Mouse (Mus musculus): ENCODE results near the gene Olfr220.

Olfr220 gene

DNA sequence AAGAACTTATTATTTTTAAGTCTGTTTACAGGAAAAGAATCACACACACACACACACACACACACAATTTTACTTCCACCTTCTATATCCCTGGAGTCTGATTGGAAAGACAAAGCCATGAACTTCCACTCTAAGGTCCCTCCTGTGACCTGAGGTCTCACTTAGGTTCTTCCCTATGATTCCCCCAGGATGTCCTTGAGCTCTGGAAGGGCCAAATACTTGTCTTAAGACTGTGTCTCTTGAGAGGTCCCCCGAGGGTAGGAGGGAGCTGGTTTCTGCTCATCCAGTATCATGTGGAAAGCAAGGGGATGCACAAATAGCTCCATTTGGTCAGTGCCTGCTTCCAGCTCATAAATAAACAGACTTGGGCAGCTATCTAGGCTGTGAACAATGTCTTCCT is at the start of gene Olfr220:
Gene Olfr220, plus strand, starts transcription at position 301 of the 400 bp plus-strand sequence.
- no peak for DNase-seq (ENCODE audit: low spot score)

GRCm38 (mm10) chr1:174422959-174423358 is 18.9 kb upstream of the Olfr220 start:
- DNase-seq (ENCODE audit: low spot score): no peak

GRCm38 (mm10) chr1:174423764-174424163 is 18.1 kb upstream of the Olfr220 start, which contains the start of gene Olfr414:
Gene Olfr414, plus strand, starts transcription at chr1:174424064.
- DNase-seq (ENCODE audit: low spot score): no peak

DNA sequence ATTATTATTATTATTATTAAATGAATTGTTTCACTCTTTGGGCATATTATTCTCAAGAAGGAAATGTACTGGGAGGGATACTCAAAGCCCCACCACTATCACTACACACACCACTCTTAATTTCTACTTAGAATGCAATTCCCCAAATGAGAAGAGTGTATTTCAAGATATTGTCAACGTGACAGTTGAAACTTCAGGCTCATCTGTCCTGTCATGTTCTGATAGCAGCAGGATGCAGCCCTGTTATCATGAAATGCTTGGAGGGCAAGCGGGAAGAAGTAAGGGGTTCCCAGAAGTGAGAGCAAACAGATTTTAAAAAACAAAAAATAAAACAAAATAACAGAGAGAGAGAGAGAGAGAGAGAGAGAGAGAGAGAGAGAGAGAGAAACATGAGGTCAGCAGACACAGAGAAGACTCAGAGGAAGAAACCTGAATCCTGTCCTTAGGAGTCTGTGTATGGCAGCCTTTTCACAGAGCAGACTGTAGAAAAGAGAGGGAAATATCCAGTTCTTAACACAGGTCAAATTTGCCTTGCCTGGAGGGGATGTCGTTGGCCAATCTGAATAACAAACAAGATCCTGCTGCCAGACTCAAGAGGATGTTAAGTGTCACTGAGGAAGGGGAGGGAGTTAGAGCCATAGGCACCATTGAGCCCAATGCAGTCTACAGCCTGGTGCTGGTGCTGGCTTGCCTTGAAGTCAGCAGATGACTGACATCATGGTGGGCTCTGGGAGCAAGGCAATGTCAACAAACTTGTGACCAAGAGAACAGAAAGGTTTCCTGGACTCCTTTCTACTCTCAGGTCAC is 15.5 kb upstream of the Olfr220 start:
- DNase-seq (ENCODE audit: low spot score): no peak

DNA sequence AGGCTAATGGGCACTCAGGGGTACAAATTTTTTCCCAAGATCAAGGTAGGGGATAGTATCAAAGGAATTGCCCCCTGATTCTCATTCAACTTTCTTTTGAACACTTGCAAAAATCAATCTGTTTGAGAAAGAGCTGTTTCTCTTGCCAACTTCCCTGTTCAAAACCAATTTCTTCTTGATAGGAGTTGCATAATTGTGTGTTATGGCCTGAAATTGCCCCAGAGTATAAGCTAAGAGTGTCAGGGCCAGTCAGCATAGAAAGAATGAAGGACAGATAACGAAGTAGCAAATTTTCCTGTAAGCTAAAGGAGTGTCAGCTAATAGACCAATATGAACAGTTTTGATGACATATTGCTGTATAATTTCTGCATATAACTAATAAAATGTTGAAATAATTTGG is 14.5 kb upstream of the Olfr220 start:
- DNase-seq (ENCODE audit: low spot score): no peak

- DNase-seq (ENCODE audit: low spot score): no peak
Measured at GRCm38 (mm10) chr1:174428407-174428806, 13.5 kb upstream of the Olfr220 start.

GRCm38 (mm10) chr1:174434121-174434520 is 7.8 kb upstream of the Olfr220 start:
- no peak for DNase-seq (ENCODE audit: low spot score)

- no peak for DNase-seq (ENCODE audit: low spot score)
Measured at GRCm38 (mm10) chr1:174455100-174455499, 13.2 kb downstream of the Olfr220 start.

DNA sequence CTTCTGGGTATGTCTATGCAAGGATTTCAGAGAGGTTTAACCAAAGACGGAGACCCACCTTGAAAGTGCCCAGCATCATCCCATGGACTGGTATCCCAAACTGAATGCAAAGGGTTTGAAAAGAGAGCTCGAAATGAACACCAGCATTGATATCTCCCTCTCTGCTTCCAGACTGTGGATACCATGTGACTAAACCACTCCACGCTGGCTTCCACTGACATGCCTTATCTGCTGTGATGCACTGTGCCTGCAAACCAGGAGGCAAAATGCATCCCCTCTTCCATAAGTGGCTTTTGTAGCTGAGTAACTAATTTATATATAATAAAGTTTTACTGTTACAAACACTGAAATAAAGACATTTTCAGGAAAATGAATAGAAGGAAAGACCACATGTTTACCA is 23.5 kb downstream of the Olfr220 start:
- no peak for DNase-seq (ENCODE audit: low spot score)

DNA sequence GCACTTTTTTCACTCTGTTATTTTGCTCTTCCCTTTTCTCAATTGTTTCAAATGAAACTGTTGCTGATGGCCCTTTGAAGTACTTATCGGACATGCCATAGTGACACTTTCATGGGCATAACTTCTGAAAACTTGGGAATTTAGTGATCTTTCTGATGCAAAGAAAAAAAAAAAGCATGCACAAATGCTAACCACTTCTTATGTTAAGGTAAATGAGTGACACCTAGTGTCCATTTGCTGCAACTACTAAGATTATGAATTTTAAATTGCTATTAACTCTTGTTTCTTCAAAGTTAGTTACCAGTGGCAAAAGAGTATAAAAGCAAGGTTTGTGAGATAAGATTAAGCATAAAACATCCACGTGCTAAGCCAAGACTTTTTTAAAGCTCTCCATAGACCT is 24.4 kb downstream of the Olfr220 start:
- no peak for DNase-seq (ENCODE audit: low spot score)

DNA sequence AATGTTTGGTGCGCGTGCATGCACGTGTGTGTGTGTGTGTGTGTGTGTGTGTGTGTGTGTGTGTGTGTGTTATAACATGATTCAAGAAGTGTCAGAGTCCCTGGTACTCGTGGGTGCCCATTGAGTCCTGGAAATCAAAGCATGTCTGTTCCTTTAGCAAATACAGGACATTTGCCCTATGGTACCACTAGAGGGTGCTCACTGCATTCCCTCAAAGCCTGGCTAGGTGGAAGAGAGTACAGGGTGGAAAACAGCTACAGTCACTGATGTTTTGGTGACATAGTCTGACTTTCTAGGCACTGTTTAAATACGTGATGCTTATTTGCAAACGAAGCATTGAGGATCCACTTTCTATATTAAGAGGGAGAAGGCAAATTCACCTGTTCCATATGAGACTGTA is 27.9 kb downstream of the Olfr220 start:
- no peak for DNase-seq (ENCODE audit: low spot score)

- DNase-seq (ENCODE audit: low spot score): no peak
Measured at GRCm38 (mm10) chr1:174482567-174482966, 40.7 kb downstream of the Olfr220 start.

- no peak for DNase-seq (ENCODE audit: low spot score)
Measured at GRCm38 (mm10) chr1:174500064-174500463, 58.2 kb downstream of the Olfr220 start.
